Mouse (Mus musculus) T-helper 17 cell (primary cell): Measurements from ENCODE around the gene Slc12a8.

ENCODE experiments used
- in situ Hi-C, 2 experiments: fragments of 300-600 bp; cut with MboI, MseI; formaldehyde crosslinking; loops; 1 replicate in 1 of 2; 2 replicates in 1 of 2; pipeline ENCODE4 v1.15.1; 2025; ENCODE audit warnings: high pct_unique_total_duplicates in 2 of 2

Slc12a8 gene

GRCm38 (mm10) chr16:33696811-33697575, 179.9 kb downstream of the Slc12a8 start:
- in situ Hi-C loops, result no loop called here

- in situ Hi-C loops, result no loop called here
Measured at GRCm38 (mm10) chr16:33697576-33698276, 180.6 kb downstream of the Slc12a8 start.

- in situ Hi-C loops, result no loop called here
Measured at GRCm38 (mm10) chr16:33698277-33698790, 181.2 kb downstream of the Slc12a8 start.

GRCm38 (mm10) chr16:33700584-33700983, 183.5 kb downstream of the Slc12a8 start:
- in situ Hi-C loops, result no loop called here

GRCm38 (mm10) chr16:33701872-33702271, 184.7 kb downstream of the Slc12a8 start:
- in situ Hi-C loops, result no loop called here

- in situ Hi-C loops, result no loop called here
Measured at GRCm38 (mm10) chr16:33704289-33704688, 187.2 kb downstream of the Slc12a8 start.

- in situ Hi-C loops, result no loop called here
Measured at GRCm38 (mm10) chr16:33705258-33705657, 188.1 kb downstream of the Slc12a8 start.

GRCm38 (mm10) chr16:33706111-33706890, 189.2 kb downstream of the Slc12a8 start:
- in situ Hi-C loops, result no loop called here

GRCm38 (mm10) chr16:33708031-33708430, 190.9 kb downstream of the Slc12a8 start:
- in situ Hi-C loops, result no loop called here

- in situ Hi-C loops, result no loop called here
Measured at GRCm38 (mm10) chr16:33708585-33709397, 191.7 kb downstream of the Slc12a8 start.
